Mouse (Mus musculus): Measurements from ENCODE around the gene Ccl8.

GRCm38 (mm10) chr11:82101529-82101928, 13.5 kb upstream of the Ccl8 start, which contains the start of gene Ccl12:
- TF ChIP-seq CTCF (IDR thresholded peaks at IDR 0.05; ENCODE audit: borderline replicate concordance, extremely low read depth, insufficient read depth, insufficient read length) (no peak), POLR2A (IDR thresholded peaks at IDR 0.05; ENCODE audit: borderline replicate concordance, extremely low read depth, insufficient read depth, insufficient read length, poor library complexity, severe bottlenecking) (no peak)
